Mouse (Mus musculus) thymus, postnatal 36 days (tissue): Measurements from ENCODE around the gene Gstp3.
"Not testable (repeated sequence)": the region's sequence is repeated elsewhere in the genome, so short reads cannot be mapped to it uniquely, and the experiment has no call there.

ENCODE experiments used
- DNase-seq, 2 experiments: peaks; one replicate each; pipeline ENCODE4 v3.0.0; 2022; ENCODE audit warnings: mixed read lengths in 2 of 2

Gstp3 gene

DNA sequence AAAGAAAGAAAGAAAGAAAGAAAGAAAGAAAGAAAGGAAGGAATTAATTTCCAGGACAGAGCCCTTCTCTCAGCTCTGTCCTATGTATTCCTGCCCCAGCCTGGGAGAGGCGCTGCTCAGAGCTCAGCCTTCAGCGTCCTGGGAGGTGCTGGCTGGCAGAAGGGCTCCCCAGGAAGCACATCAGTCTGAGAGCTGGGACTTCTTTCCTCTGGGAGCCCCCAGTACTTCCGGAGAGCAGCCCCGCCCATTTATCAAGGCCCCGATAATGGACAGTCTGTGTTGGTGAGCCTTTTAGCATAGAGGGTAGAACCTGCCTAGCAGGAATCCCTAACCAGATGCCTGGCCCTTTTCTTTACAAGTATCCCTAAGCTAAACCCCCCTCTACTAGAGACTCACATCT is 28.8 kb upstream of the Gstp3 start:
- DNase-seq = no peak

- no peak for DNase-seq
Measured at GRCm38 (mm10) chr19:4087090-4087489, 27.7 kb upstream of the Gstp3 start.

- DNase-seq = no peak
Measured at GRCm38 (mm10) chr19:4086156-4086555, 26.8 kb upstream of the Gstp3 start.

DNA sequence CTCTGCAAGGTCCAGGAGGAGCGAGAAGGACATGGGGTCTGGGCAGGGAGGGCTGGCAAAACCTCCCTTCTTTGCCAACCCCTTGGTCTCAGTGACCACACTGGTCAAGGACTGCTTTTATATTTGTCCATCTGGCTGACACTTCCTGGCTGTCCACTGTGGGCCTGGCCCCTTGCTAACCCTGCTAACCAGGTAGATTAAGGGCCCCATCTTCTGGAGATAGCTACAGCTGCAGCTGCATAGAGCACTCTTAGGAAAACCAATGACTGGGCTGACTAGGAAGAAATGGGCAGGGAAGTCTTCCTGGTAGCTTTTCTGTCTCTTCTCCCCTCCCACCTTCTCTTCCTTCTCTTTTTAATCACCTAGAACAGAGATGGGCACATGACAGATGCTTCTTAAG is 25.6 kb upstream of the Gstp3 start:
- DNase-seq = no peak

DNA sequence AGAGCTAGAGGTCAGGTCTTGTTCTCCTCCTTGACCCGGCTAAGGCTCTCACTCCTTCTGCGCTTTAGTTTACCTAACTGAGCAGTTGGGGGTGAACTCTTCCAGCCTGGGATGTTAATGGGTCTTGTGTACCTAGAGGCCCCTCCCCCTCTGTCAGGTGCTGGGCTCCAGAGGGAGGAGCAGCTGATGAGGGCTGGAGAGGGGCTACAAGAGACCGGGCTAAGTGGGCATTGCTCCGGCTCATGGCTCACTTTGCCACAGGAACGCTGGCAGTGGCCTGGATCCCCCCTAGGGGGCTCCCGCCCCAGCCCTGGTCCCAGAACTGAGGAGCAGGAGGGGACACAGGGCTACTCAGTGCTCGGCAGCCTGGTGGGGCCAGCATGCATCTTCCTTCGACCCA is 24.5 kb upstream of the Gstp3 start:
- no peak for DNase-seq

DNA sequence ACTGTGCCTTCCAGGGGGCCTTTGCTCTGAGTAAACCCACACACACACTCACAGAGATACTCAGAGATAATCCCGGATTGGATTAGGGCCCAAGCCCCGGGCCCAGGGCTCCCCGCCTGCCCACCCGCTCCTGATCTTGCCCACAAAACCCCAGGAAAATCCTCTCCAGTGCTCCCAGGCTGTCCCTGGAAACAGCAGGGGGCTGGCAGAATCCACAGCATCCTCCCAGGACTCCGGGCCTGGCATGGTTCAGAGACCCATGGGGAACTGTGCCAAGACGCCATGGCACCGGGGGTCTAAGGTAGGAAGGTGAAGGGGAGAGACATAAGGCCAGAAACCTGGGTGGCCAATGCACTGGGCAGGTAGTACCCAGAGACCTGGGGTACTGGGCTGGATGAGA is 23.9 kb upstream of the Gstp3 start:
- DNase-seq = no peak

GRCm38 (mm10) chr19:4082219-4082965 is 23.0 kb upstream of the Gstp3 start:
- DNase-seq = no peak

DNA sequence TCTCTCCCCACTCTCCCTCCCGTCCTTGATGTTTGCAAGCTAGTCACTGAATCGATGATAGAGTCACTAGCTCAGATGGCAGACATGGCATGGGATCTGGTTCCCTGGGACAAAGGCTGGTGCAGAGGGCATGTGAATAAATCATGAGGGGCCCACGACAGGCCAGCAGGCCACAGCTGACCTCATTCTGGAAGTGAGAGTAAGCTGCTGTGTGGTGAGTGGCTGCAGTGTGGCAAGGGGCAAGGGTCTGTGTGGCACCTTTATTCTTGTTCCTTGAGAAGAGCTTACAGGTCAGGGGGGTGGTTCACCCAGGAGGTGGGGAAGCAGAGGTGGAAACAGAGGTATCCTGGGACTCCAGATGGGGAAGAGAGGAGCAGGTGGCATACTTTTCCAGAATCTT is 22.0 kb upstream of the Gstp3 start, which contains the start of gene Cabp2:
Cabp2 (plus strand) TSS at position 185 of the 400 bp plus-strand sequence.
- no peak for DNase-seq

GRCm38 (mm10) chr19:4080511-4081009 is 21.2 kb upstream of the Gstp3 start:
- no peak for DNase-seq

DNA sequence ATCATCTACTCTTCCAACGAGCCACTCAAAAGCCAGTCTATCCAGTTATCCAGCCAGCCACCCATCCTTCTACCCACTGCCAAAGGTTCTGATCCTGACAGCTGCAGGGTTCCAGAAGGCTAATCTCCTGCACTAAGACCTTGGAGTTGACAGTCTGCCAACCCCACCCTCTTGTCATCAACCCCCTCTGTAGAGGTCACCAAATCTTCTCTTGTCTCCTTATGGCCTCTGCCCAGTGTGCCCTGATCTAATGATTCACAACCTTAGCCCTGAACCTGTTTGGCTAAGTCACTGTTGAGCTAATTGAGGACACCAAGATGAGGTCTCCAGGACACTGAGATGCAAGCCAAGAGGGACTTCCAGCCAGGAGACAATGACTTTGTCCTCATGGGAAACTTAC is 20.2 kb upstream of the Gstp3 start:
- no peak for DNase-seq

DNA sequence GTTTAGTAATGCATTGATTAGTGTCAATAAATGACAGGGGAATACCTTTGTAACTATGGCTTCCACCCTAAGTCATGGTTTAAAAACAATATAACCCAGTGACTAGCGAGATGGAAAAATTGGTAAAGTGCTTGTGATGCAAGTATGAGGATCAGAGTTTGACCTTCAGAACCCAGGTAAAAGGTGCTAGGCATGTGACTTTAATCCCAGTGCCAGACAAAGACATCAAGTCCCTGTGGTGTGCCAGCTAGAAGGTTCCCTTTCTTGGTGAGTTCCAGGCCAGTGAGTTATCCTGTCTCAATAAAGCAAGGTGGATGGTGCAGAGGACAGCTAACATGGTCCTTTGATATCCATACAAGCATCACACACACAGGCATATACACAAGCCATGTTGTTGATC is 16.2 kb upstream of the Gstp3 start:
- no peak for DNase-seq

DNA sequence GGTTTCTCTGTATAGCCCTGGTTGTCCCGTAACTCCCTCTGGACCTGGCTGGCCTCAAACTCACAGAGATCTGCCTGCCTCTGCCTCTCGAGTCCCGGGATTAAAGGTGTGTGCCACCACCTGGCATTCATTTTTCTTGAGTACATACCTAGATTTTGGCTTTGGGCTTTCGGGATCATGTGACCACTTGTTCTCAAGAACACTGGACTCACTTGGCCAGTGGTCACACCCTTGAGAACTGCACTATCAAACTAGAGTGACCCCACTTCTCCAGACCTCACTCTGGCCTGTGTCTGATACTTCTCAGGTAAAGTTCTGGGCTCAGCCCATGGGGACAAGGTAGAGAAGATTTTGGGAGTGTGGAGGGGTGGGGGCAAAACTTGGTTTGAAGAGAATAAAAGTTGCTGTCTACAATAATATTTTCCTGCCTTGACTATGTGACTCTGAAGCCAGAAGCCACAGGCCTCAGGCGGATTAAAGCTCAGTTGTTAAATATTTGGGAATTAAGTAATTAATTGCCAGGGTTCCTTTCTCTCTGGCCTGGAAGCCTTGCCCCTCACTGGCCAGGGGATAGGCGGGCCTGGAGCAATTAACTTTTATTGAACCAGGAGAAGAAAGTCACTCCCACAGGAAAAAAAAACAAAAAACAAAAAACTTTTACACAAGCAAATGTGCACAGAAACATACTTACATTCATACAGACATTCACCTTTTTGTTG is 13.5 kb upstream of the Gstp3 start:
- no peak for DNase-seq

DNA sequence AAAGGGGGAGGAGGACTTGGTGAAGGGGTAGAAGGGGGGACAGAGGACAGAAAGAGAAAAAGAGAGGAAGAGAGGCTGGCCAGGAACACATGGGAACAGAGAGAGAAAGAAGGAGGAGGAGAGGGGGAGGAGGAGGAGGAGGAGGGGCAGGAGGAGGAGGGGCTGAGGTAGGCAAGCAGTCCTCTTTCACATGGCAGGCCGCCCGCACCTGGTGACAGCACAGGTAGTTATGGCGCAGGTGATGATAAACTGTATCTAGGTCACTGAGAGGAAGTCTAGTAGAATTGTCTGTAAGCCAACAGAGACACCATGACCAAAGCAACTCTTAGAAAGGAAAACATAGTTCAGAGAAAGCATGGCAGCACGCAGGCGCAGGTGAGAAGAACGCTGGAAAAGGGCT is 12.0 kb upstream of the Gstp3 start:
- DNase-seq = no peak

DNA sequence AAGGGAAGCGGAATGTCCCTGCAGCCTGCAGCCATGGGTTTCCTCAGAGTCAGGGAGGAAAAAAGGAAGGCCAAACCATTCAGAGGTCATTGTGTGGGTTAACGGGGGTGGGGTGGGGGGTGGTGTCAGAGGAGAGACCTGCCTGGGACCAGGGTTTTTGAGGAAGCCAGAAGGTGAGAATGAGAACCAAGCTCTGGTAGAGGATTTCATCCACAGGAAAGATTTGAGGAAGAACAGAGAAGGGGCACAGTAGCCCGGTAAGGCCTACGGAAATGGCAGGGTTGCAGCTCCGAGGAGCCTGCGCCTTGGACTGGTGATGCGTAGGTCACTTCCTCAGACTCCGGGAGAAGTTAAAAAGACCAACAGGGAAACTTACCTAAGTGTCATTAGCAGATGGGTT is 11.4 kb upstream of the Gstp3 start:
- no peak for DNase-seq

GRCm38 (mm10) chr19:4070311-4070710 is 10.9 kb upstream of the Gstp3 start:
- no peak for DNase-seq

DNA sequence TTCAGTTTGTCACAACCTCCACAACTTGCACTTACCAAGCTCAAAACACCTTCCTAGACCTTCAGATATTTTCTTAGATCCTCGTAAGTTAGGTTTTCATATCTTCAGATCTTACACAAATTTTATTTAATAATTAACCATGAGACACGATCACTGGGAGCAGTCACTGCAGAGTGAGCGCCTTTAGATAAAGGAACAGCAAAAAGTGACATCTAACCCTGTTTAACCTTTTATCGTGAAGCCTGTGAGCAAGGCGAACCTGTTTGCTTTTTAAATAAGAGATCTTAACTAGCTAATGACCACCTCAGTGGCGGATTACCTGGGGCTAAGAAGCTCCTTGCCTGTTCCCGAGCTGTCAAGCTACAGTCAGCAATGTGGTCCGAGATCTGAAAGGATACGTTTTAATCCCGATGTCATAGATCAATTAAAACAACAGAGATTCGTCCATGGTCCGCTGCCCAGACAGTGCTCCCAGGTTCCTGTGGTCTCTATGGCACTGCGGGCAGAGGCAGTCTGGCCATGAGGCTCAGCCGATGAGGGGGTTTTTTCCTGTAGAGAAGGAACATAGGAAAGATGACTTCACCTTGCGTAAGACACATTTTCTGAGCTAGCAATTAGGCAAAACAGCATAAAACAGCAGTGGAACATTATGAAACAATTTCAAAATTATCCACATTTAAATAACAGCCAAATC is 9.5 kb upstream of the Gstp3 start:
- no peak for DNase-seq

DNA sequence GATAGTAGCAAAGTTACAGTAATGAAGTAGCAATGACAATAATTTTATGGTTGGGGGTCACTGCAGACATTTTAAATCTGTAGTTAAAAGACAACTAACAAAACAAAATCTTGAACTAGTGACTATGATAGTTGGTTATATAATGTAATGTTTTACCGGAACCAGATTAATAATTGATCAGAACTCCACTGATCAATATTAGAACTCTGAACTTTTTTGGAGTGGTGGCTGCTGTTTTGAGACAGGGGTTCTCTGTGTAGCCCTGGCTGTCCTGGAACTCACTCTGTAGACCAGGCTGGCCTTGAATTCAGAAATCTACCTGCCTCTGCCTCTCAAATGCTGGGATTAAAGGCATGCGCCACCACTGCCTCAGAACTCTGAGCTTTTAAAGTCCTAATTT is 8.9 kb upstream of the Gstp3 start:
- not testable (repeated sequence) for DNase-seq

- no peak for DNase-seq
Measured at GRCm38 (mm10) chr19:4066877-4067276, 7.5 kb upstream of the Gstp3 start.

DNA sequence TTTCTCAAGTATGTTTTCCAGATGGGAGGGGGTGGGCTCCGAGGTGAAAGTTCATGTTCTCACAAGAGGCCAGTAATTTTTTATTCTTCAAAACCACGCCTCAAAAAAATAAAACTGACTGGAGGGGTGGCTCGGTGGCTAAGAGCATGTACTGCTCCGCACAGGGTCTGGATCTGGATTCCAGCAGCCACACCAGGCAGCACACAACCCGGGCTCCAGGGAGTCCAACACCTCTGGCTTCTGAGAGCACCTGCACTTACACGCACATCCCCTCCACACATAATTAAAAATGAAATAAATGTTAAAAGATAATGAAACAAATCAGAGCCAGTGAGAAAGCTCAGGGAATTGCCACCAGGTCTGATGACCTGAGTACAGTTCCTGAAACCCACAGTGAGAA is 6.9 kb upstream of the Gstp3 start:
- DNase-seq = no peak

DNA sequence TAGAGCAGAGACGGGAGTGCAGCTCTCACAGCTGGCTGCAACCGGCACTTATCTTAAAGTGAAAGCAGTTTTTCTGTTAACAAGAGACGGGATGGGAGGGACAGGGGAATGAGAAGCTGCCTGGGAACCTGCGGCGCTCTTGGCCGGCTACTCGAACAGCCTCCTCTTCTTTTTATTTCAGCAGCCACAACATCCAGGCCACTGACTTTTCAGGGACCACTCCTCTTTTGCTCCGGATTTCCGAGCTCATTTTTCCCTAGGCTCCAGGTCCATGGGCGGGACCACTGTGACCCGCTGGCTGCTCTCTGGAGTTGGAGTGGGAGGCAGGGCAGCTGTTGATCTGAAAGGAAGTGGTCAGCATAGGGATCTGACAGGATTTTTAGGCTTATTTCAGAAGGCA is 5.1 kb upstream of the Gstp3 start:
- DNase-seq = not testable (repeated sequence)

DNA sequence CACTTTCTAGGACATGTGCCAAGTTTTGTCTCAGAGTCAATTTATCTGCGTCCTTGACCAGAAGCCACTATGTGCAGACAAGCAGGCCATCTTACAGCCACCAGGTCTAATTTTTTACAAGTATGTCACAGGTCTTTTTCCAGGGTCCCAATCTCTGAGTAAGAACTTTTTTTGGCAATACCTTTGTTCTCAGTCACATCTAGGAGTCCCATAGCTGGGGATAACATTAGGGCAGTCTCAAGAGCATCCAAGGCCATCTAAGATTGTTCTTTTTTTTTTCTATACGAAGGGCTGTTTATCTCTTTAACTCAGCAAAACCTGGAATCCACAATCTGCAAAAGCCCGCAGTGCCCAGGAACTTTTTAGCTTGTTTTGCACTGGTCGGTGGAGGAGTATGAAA is 4.0 kb upstream of the Gstp3 start:
- not testable (repeated sequence) for DNase-seq

GRCm38 (mm10) chr19:4060899-4061465 is 1.6 kb upstream of the Gstp3 start:
- DNase-seq = no peak
